Mouse (Mus musculus) thymus, adult 2 months (tissue): Measurements from ENCODE around the gene Txlnb. TPM values are rescaled to one million over a fixed set of nuclear protein-coding genes. Genes with fewer than 3 reads are reported as not detected.
"Not testable (repeated sequence)": the region's sequence is repeated elsewhere in the genome, so short reads cannot be mapped to it uniquely, and the experiment has no call there.

Source experiments
- DNase-seq: peaks from one replicate; pipeline ENCODE4 v3.0.0; 2021
- H3K27ac ChIP-seq: fragments of 200-500 bp; 2 replicates; pipeline ENCODE4 v1.5.1; 2012; ENCODE audit warnings: low read length, control low read depth; ENCODE audit not compliant: control insufficient read depth, insufficient read depth
- H3K27me3 ChIP-seq: fragments of 200-500 bp; 2 replicates; pipeline ENCODE4 v1.6.1; 2012; ENCODE audit warnings: mild to moderate bottlenecking, low read length, moderate library complexity, mixed read lengths; ENCODE audit not compliant: control insufficient read depth, insufficient read depth
- H3K36me3 ChIP-seq: fragments of 200-500 bp; 2 replicates; pipeline ENCODE4 v1.6.1; 2012; ENCODE audit warnings: mild to moderate bottlenecking, low read length, moderate library complexity; ENCODE audit not compliant: control insufficient read depth, insufficient read depth
- H3K4me1 ChIP-seq: fragments of 200-500 bp; replicated peaks from 2 replicates; pipeline ENCODE4 v1.6.1; 2012; ENCODE audit warnings: low read length; ENCODE audit not compliant: control insufficient read depth, insufficient read depth
- H3K4me3 ChIP-seq: fragments of 200-500 bp; 2 replicates; pipeline ENCODE4 v1.5.1; 2012; ENCODE audit warnings: mild to moderate bottlenecking, low read length, control low read depth, moderate library complexity; ENCODE audit not compliant: control insufficient read depth, insufficient read depth
- CTCF ChIP-seq: fragments of 200-500 bp; IDR thresholded peaks from 2 replicates; pipeline ENCODE4 v1.5.1; 2012; ENCODE audit warnings: mild to moderate bottlenecking, control low read depth, low read length, moderate library complexity, borderline replicate concordance; ENCODE audit not compliant: control insufficient read depth, poor library complexity, insufficient read depth; ENCODE audit errors: extremely low read depth
- POLR2A ChIP-seq: fragments of 200-500 bp; IDR thresholded peaks from 2 replicates; pipeline ENCODE4 v1.6.1; 2012; ENCODE audit warnings: mild to moderate bottlenecking, low read length, control low read depth, moderate library complexity; ENCODE audit not compliant: control insufficient read depth, poor library complexity, insufficient read depth; ENCODE audit errors: extremely low read depth
- WGBS: fragments of 180-500 bp; shearing (Covaris S2); methylation state at CpG from one replicate; pipeline ENCODE4 v1.1.7; 2018; 5-methylcytosine and 5-hydroxymethylcytosine counted together
- polyA plus RNA-seq: library from polyadenylated mRNA; depleted of rRNA; stranded (reverse); fragments of >200 nt; gene quantifications from 2 replicates; pipeline ENCODE4 v1.2.3, GENCODE M21; 2012

Txlnb gene
- polyA plus RNA-seq, 1 experiment, result 5.5 TPM

GRCm38 (mm10) chr10:17808526-17808925 is 12.5 kb downstream of the Txlnb start:
- H3K36me3 ChIP-seq, result no peaks in the 10 kb centered on the region
- no peaks in the 10 kb centered on the region for H3K27me3 ChIP-seq
- no peak overlapping the region for H3K27ac ChIP-seq
- TF ChIP-seq CTCF, result no peak
- TF ChIP-seq POLR2A, result no peak
- H3K4me3 ChIP-seq, result no peak overlapping the region
- WGBS, result 96% methylated on average over 1 of the region's 1 CpGs
- H3K4me1 ChIP-seq, result no peaks in the 10 kb centered on the region
- no peak for DNase-seq

DNA sequence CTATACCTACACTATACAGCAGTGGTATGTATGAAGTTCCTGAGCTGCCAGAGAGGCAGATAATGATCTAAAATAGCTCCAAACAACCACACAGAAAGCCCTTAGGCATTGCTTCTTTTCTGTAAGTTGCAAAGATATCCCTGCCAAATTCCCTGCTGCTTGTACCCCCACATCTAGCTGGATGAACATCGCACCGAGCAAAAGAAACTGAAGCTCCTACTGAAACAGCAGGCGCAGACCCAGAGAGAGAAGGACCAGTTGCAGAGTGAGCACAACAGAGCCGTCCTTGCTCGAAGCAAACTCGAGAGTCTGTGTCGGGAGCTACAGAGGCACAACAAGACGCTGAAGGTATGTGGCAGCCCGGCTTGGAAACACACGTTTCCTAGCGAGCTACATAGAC is 19.0 kb downstream of the Txlnb start:
- no peaks in the 10 kb centered on the region for H3K27me3 ChIP-seq
- TF ChIP-seq CTCF (no peak), POLR2A (no peak)
- H3K27ac ChIP-seq, result no peak overlapping the region
- WGBS, result 96% methylated on average over 11 of the region's 11 CpGs
- H3K4me1 ChIP-seq, result no peaks in the 10 kb centered on the region
- no peak overlapping the region for H3K4me3 ChIP-seq
- no peak for DNase-seq
- no peaks in the 10 kb centered on the region for H3K36me3 ChIP-seq

DNA sequence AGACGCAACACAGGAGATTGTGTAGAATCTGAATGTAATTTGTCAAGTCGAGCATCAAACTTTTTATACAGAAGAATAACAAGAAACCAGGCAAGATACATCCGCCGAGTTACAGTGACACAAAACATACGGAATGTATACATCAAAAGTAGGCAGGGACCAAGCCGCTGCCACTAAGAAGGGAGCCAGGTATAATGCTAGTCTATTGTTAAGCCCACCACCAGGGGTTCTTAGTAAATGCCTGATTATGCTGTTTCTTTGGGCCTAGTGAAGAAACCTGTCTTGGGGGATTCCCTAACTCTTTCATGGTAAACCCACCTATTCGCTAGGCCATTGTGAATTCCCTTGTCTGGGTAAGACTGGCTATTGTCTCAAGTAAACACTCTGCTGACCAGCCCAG is 24.4 kb downstream of the Txlnb start:
- not testable (repeated sequence) for H3K27ac ChIP-seq, H3K27me3 ChIP-seq, H3K4me1 ChIP-seq, H3K36me3 ChIP-seq, H3K4me3 ChIP-seq, DNase-seq
- WGBS, result 98% methylated on average over 7 of the region's 7 CpGs

- peaks cover 3% of the 10 kb centered on the region; the same call in 1 of the 2 replicates for H3K4me1 ChIP-seq
- DNase-seq, result no peak
- TF ChIP-seq POLR2A (no peak), CTCF (no peak)
- no peaks in the 10 kb centered on the region for H3K36me3 ChIP-seq
- H3K27me3 ChIP-seq, result no peaks in the 10 kb centered on the region
- no peak overlapping the region for H3K27ac ChIP-seq
- 55% methylated on average over 12 of the region's 12 CpGs for WGBS
- H3K4me3 ChIP-seq, result no peak overlapping the region
Observed at GRCm38 (mm10) chr10:17827391-17827790, 31.4 kb downstream of the Txlnb start.

- Histone ChIP-seq H3K36me3 (no peaks in the 10 kb centered on the region), H3K4me3 (no peak overlapping the region), H3K4me1 (peaks cover 3% of the 10 kb centered on the region; the same call in 1 of the 2 replicates), H3K27me3 (no peaks in the 10 kb centered on the region), H3K27ac (no peak overlapping the region)
- WGBS, result 95% methylated on average over 4 of the region's 4 CpGs
- DNase-seq, result no peak
- no peak for TF ChIP-seq CTCF
- no peak for TF ChIP-seq POLR2A
Observed at GRCm38 (mm10) chr10:17829205-17829604, 33.2 kb downstream of the Txlnb start.

DNA sequence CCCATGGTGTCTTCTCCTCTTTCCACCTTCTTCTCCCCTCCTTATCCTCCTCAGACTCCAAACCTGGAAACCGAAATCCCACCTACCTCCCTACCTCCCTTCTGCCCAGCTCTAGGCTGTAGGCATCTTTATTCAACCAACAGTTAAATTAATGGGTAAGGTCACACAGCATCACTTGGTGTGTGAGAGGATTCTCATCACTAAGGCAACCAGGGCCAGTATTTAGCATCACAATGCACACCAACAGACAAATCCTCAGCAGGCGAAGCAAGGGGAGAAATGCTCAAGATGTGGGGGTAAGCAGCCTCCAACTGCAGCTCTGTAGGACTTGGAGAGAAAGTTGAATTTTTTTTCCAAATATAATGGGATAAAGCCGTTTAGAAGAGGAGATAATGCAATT is 35.0 kb downstream of the Txlnb start:
- H3K4me3 ChIP-seq, result no peak overlapping the region
- no peak overlapping the region for H3K27ac ChIP-seq
- H3K36me3 ChIP-seq, result no peaks in the 10 kb centered on the region
- DNase-seq, result no peak
- 91% methylated on average over 3 of the region's 3 CpGs for WGBS
- TF ChIP-seq POLR2A (no peak), CTCF (no peak)
- no peaks in the 10 kb centered on the region for H3K27me3 ChIP-seq
- peaks cover 3% of the 10 kb centered on the region; the same call in 1 of the 2 replicates for H3K4me1 ChIP-seq

DNA sequence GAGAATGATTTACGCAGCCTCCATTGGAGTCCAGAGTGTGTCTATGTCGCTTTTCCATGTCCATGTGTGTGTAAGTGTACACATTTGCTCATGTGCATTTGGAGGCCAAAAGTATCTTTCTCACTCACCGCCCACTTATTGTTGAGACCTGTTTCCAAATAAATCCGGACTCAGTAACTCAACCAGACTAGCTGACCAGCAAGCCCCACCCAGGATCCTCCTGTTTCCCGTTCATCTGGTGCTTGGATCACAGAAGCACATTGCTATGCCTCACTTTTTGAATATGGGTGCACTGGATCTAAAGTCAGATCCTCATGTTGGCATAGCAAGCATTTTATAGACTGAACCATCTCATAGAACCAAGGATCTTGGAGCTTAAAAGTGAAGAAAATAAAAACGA is 39.0 kb downstream of the Txlnb start:
- DNase-seq, result no peak
- no peak overlapping the region for H3K4me3 ChIP-seq
- H3K27ac ChIP-seq, result no peak overlapping the region
- TF ChIP-seq CTCF, result no peak
- TF ChIP-seq POLR2A, result no peak
- no peaks in the 10 kb centered on the region for H3K36me3 ChIP-seq
- 95% methylated on average over 6 of the region's 6 CpGs for WGBS
- H3K4me1 ChIP-seq, result no peaks in the 10 kb centered on the region
- no peaks in the 10 kb centered on the region for H3K27me3 ChIP-seq

DNA sequence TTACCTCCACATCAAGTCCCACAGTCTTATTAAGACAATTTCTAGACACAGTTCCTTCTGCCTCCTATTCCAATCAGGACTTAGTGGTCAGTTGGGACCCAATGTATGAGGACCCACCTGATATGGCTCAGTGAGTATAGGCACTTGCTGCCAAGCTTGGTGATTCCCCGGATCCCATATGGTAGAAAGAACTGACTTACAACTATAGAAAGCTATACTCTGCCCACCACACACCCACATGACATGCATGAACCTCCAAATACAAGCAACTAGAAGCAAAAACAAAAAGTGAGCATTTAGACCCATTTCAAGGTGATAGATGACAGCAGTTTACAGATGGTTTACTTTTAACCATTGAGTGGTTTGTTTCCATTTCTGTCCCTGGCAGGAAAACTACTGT is 40.2 kb downstream of the Txlnb start:
- H3K4me1 ChIP-seq, result no peaks in the 10 kb centered on the region
- no peak overlapping the region for H3K4me3 ChIP-seq
- H3K36me3 ChIP-seq, result no peaks in the 10 kb centered on the region
- DNase-seq, result no peak
- H3K27me3 ChIP-seq, result no peaks in the 10 kb centered on the region
- no peak overlapping the region for H3K27ac ChIP-seq
- no peak for TF ChIP-seq CTCF
- no peak for TF ChIP-seq POLR2A
- 95% methylated on average over 1 of the region's 1 CpGs for WGBS
